Mouse (Mus musculus) layer of hippocampus, adult 11-12 months (tissue): Measurements from ENCODE around the gene Cinp.

Experiments used
- DNase-seq: peaks from one replicate; pipeline ENCODE4 v3.0.0; 2022; ENCODE audit warnings: low spot score

The Cinp gene

GRCm38 (mm10) chr12:110835182-110835581 is 53.8 kb downstream of the Cinp start:
- no peak for DNase-seq

- no peak for DNase-seq
Observed at GRCm38 (mm10) chr12:110830293-110831024, 58.5 kb downstream of the Cinp start.

GRCm38 (mm10) chr12:110828908-110829307 is 60.0 kb downstream of the Cinp start:
- no peak for DNase-seq
